Mouse (Mus musculus): ENCODE measurements at regions not wholly inside any gene's neighbourhood (a gene's known extent, or its start where the extent isn't known, plus 50 kb on each side); places are given as distances from the start of the nearest gene placed in this dataset.

DNA sequence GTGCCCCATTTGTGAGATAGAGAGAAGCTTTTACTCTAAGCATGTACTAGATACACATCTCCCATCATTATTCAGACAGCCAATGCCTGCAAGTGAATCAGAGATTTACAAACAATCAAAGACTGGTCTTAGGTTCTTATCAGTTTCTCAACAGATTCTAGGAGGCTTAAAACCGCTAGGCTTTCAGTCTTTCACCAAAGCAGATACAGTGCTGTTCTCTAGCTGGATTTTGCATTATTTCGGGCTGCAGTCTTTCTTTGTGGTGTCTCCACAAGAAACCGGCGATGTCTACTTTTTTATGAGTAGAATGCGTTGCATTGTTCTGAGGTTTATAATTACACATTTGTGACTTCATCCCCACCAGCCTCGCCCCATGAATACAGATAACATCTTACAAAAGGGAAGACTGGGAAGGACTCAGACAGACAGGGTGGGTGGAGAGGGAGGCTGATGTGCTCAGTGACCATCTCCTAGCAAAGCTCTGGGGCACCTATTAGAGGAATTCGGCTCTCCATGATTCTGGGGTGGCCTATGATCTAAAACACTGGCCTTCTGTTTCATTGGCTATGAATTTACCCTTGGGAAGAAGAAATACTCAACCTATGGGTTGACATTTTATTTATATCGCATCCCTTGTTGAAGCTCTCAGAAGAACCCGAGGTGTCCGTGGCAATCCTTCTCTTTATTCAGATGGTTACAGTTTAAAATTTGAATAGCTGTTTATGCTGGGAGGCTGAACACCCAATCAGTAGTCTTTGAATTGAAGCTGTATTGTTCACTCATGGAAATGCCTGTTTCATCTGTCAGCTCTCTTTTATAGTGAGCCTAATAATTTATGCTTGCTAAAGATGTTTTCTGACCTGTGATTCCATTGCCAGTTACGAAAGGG lies 343.8 kb downstream of the Tmem161b start:
- no peaks in the 10 kb centered on the region for H3K27me3 ChIP-seq (ENCODE audit: control insufficient read depth, insufficient read depth, low read length)
- 72% methylated on average over 11 of the region's 11 CpGs for WGBS
- H3K4me2 ChIP-seq (ENCODE audit: low read length) = no peak overlapping the region
- H3K4me1 ChIP-seq (ENCODE audit: control insufficient read depth in 2 of 2, insufficient read depth in 2 of 2, low read length in 2 of 2) = 0 out of 4 replicates have a peak, but pooled peaks cover 0 to 4% of the 10 kb centered on the region in 2 experiments
- H3K36me3 ChIP-seq (ENCODE audit: control insufficient read depth, insufficient read depth, low read length) = no peaks in the 10 kb centered on the region
- ATAC-seq (ENCODE audit: insufficient number of reproducible peaks, insufficient read depth, low FRiP score, low read depth) = no peak
- no peak overlapping the region for H3K9ac ChIP-seq (ENCODE audit: low read length)
- H3K27ac ChIP-seq (replicated peaks in 1 of 2; ENCODE audit: control insufficient read depth in 1 of 2, insufficient read depth in 1 of 2, low read depth in 2 of 2, low read length in 2 of 2) = no peak overlapping the region
- no peak overlapping the region for H3K4me3 ChIP-seq (ENCODE audit: control insufficient read depth in 1 of 2, insufficient read depth in 1 of 2, low read depth in 1 of 2, low read length in 2 of 2)
- no peaks in the 10 kb centered on the region for H3K9me3 ChIP-seq (ENCODE audit: control insufficient read depth, low read length)

DNA sequence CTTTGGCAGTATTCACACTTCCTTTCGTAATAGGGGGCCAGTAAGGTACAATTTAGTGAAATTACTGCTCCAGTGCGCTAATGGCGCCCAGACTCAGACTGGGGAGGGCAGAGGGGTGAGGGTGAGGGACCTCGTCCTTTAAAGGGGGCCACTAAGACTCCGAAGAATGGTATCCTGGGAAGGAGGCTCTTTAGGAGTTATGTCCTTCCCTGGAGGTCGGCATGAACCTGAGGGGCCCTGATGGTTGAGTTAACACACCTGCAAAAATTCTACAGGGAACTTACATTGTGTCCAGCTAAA lies 344.4 kb downstream of the Tmem161b start:
- no peaks in the 10 kb centered on the region for H3K27me3 ChIP-seq (ENCODE audit: control insufficient read depth, insufficient read depth, low read length)
- H3K36me3 ChIP-seq (ENCODE audit: control insufficient read depth, insufficient read depth, low read length) = no peaks in the 10 kb centered on the region
- no peak overlapping the region for H3K4me3 ChIP-seq (ENCODE audit: control insufficient read depth in 1 of 2, insufficient read depth in 1 of 2, low read depth in 1 of 2, low read length in 2 of 2)
- ATAC-seq (ENCODE audit: insufficient number of reproducible peaks, insufficient read depth, low FRiP score, low read depth) = no peak
- no peak overlapping the region for H3K9ac ChIP-seq (ENCODE audit: low read length)
- 0 out of 4 replicates have a peak, but pooled peaks cover 0 to 4% of the 10 kb centered on the region in 2 experiments for H3K4me1 ChIP-seq (ENCODE audit: control insufficient read depth in 2 of 2, insufficient read depth in 2 of 2, low read length in 2 of 2)
- no peak overlapping the region for H3K27ac ChIP-seq (replicated peaks in 1 of 2; ENCODE audit: control insufficient read depth in 1 of 2, insufficient read depth in 1 of 2, low read depth in 2 of 2, low read length in 2 of 2)
- WGBS = 79% methylated on average over 6 of the region's 6 CpGs
- no peaks in the 10 kb centered on the region for H3K9me3 ChIP-seq (ENCODE audit: control insufficient read depth, low read length)
- H3K4me2 ChIP-seq (ENCODE audit: low read length) = no peak overlapping the region

DNA sequence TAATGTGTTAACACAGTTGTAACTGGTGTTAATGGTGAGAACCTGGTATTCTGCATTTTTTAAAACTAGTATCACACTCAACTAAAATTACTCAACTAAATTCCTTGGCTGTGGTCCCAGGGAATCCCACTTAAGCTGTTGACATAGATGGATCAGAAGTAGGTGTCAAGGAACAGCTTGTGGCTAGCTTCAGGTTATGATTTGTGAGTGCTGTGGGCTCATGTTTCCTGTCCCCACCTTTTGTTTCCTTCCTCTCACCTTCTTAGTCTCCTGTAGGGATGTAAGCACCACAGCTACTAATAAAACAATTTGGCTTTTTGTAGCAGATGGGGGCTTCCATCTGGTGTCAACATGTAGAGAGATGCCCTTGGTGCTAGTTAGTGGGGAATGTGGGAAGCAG lies 347.3 kb downstream of the Tmem161b start:
- no peak for ATAC-seq (ENCODE audit: insufficient number of reproducible peaks, insufficient read depth, low FRiP score, low read depth)
- Histone ChIP-seq H3K27ac (replicated peaks in 1 of 2; ENCODE audit: control insufficient read depth in 1 of 2, insufficient read depth in 1 of 2, low read depth in 2 of 2, low read length in 2 of 2) (no peak overlapping the region), H3K4me3 (ENCODE audit: control insufficient read depth in 1 of 2, insufficient read depth in 1 of 2, low read depth in 1 of 2, low read length in 2 of 2) (no peak overlapping the region), H3K4me2 (ENCODE audit: low read length) (no peak overlapping the region), H3K9ac (ENCODE audit: low read length) (no peak overlapping the region), H3K27me3 (ENCODE audit: control insufficient read depth, insufficient read depth, low read length) (no peaks in the 10 kb centered on the region), H3K36me3 (ENCODE audit: control insufficient read depth, insufficient read depth, low read length) (no peaks in the 10 kb centered on the region), H3K9me3 (ENCODE audit: control insufficient read depth, low read length) (no peaks in the 10 kb centered on the region), H3K4me1 (ENCODE audit: control insufficient read depth in 2 of 2, insufficient read depth in 2 of 2, low read length in 2 of 2) (0 out of 4 replicates have a peak, but pooled peaks cover 0 to 4% of the 10 kb centered on the region in 2 experiments)

DNA sequence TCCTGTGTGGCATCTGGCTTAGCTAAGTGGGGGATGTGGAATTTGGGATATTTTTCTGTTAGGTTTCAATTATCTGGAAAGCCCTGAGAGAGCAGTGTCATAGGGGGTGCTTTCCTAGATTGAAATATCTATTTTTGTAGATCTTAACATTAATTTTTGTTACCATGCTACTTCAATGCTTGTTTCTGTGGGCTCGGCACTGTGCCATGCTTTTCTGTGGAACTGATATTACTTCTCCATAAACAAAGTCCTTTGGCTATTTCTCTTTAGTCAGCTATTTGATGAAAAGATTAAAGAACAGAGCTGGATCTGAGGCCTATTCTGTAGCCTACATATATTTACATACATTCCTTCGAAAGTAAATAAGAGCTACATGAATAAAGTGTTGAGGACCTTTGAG lies 348.1 kb downstream of the Tmem161b start:
- H3K4me1 ChIP-seq (ENCODE audit: control insufficient read depth in 2 of 2, insufficient read depth in 2 of 2, low read length in 2 of 2) = 0 out of 4 replicates have a peak, but pooled peaks cover 0 to 4% of the 10 kb centered on the region in 2 experiments
- H3K4me3 ChIP-seq (ENCODE audit: control insufficient read depth in 1 of 2, insufficient read depth in 1 of 2, low read depth in 1 of 2, low read length in 2 of 2) = no peak overlapping the region
- ATAC-seq (ENCODE audit: insufficient number of reproducible peaks, insufficient read depth, low FRiP score, low read depth) = no peak
- WGBS = 83% methylated on average over 2 of the region's 2 CpGs
- no peaks in the 10 kb centered on the region for H3K36me3 ChIP-seq (ENCODE audit: control insufficient read depth, insufficient read depth, low read length)
- no peak overlapping the region for H3K27ac ChIP-seq (replicated peaks in 1 of 2; ENCODE audit: control insufficient read depth in 1 of 2, insufficient read depth in 1 of 2, low read depth in 2 of 2, low read length in 2 of 2)
- H3K9me3 ChIP-seq (ENCODE audit: control insufficient read depth, low read length) = no peaks in the 10 kb centered on the region
- H3K4me2 ChIP-seq (ENCODE audit: low read length) = no peak overlapping the region
- H3K27me3 ChIP-seq (ENCODE audit: control insufficient read depth, insufficient read depth, low read length) = no peaks in the 10 kb centered on the region
- H3K9ac ChIP-seq (ENCODE audit: low read length) = no peak overlapping the region

DNA sequence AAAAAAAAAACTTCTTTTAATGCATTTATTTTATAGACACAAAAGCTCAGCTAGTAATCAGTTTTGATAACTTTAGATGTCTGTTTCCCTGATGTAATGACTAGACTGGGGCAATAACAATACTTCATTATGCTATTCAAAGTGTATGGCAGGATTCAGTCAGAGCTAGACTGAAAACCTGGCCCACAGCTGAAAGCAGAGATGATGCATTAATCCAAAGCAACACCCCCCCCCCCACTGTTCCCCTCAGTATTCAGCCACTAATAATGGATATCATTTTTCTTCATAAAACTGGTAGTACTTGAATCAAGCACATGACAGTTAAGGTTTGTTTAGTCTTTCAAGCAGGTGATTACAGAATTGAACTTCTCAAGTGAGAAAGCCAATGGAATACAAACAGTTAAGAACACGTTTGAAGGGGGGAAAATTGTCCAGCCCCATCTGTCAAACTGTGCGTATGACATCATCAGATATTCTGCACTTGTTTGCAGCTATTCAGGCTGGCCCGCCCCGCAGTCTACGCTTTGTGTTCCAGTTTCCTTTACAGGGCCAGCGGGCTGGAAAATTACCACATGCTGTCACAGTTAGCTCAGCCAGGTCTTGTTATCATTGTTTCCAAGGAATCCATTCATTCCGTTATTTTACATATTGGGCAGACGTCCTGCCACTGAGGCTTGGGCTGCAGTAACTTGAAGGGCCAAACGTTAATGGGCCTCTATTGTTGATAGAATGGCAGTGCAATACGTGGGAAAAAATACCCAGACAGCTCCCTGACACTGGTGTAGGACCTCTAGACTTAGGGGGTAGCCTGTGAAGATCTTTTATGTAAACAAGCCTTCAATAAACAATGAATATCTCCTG lies 349.1 kb downstream of the Tmem161b start:
- no peak overlapping the region for H3K4me2 ChIP-seq (ENCODE audit: low read length)
- H3K4me3 ChIP-seq (ENCODE audit: control insufficient read depth in 1 of 2, insufficient read depth in 1 of 2, low read depth in 1 of 2, low read length in 2 of 2) = no peak overlapping the region
- H3K27ac ChIP-seq (replicated peaks in 1 of 2; ENCODE audit: control insufficient read depth in 1 of 2, insufficient read depth in 1 of 2, low read depth in 2 of 2, low read length in 2 of 2) = no peak overlapping the region
- H3K9me3 ChIP-seq (ENCODE audit: control insufficient read depth, low read length) = no peaks in the 10 kb centered on the region
- H3K9ac ChIP-seq (ENCODE audit: low read length) = no peak overlapping the region
- H3K27me3 ChIP-seq (ENCODE audit: control insufficient read depth, insufficient read depth, low read length) = no peaks in the 10 kb centered on the region
- 35% methylated on average over 10 of the region's 10 CpGs for WGBS
- no peak; the same call in 1 of the 2 replicates for ATAC-seq (ENCODE audit: insufficient number of reproducible peaks, insufficient read depth, low FRiP score, low read depth)
- no peaks in the 10 kb centered on the region for H3K36me3 ChIP-seq (ENCODE audit: control insufficient read depth, insufficient read depth, low read length)
- H3K4me1 ChIP-seq (ENCODE audit: control insufficient read depth in 2 of 2, insufficient read depth in 2 of 2, low read length in 2 of 2) = 0 out of 4 replicates have a peak, but pooled peaks cover 0 to 4% of the 10 kb centered on the region in 2 experiments

DNA sequence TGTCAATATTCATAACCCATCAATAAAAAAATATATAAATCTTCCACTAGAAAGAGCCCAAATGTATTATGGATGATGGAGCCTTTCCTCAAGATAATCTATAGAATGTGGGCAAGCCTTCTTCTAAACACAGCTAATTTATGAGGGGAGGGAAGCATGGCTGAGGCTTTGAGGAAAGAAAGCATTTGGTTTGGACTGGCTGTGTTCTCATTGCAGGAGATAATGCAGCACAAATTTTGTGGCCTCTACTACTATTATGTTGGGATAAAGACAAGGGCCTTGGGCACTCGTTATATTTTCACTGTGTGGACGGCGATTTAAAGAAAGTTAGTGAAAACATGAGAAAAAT lies 349.7 kb downstream of the Tmem161b start:
- Histone ChIP-seq H3K27me3 (ENCODE audit: control insufficient read depth, insufficient read depth, low read length) (no peaks in the 10 kb centered on the region), H3K4me2 (ENCODE audit: low read length) (no peak overlapping the region), H3K9ac (ENCODE audit: low read length) (no peak overlapping the region), H3K36me3 (ENCODE audit: control insufficient read depth, insufficient read depth, low read length) (no peaks in the 10 kb centered on the region), H3K4me1 (ENCODE audit: control insufficient read depth in 2 of 2, insufficient read depth in 2 of 2, low read length in 2 of 2) (0 out of 4 replicates have a peak, but pooled peaks cover 0 to 4% of the 10 kb centered on the region in 2 experiments), H3K9me3 (ENCODE audit: control insufficient read depth, low read length) (no peaks in the 10 kb centered on the region), H3K4me3 (ENCODE audit: control insufficient read depth in 1 of 2, insufficient read depth in 1 of 2, low read depth in 1 of 2, low read length in 2 of 2) (no peak overlapping the region), H3K27ac (replicated peaks in 1 of 2; ENCODE audit: control insufficient read depth in 1 of 2, insufficient read depth in 1 of 2, low read depth in 2 of 2, low read length in 2 of 2) (no peak overlapping the region)
- no peak for ATAC-seq (ENCODE audit: insufficient number of reproducible peaks, insufficient read depth, low FRiP score, low read depth)
- 78% methylated on average over 3 of the region's 3 CpGs for WGBS

DNA sequence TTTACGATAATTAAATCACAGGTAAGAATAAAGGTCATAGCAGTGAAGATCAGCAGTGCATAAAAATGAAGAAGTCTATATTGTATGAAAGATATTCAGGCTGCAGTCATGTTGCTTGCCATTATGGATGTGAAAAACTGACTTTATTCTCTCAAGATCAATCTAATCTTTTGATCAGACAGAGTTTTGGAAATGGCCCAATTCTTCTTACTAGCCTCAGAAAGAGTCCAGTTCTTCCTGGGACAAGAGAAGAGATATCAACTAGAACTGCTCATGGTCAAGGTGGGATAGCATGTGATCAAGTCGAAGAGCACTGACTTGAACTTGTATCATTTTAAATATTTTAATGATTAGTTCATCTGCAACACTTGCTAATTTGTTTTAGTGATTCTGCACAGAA lies 350.1 kb downstream of the Tmem161b start:
- Histone ChIP-seq H3K9ac (ENCODE audit: low read length) (no peak overlapping the region), H3K27ac (replicated peaks in 1 of 2; ENCODE audit: control insufficient read depth in 1 of 2, insufficient read depth in 1 of 2, low read depth in 2 of 2, low read length in 2 of 2) (no peak overlapping the region), H3K4me1 (ENCODE audit: control insufficient read depth in 2 of 2, insufficient read depth in 2 of 2, low read length in 2 of 2) (0 out of 4 replicates have a peak, but pooled peaks cover 0 to 4% of the 10 kb centered on the region in 2 experiments), H3K9me3 (ENCODE audit: control insufficient read depth, low read length) (no peaks in the 10 kb centered on the region), H3K4me3 (ENCODE audit: control insufficient read depth in 1 of 2, insufficient read depth in 1 of 2, low read depth in 1 of 2, low read length in 2 of 2) (no peak overlapping the region), H3K4me2 (ENCODE audit: low read length) (no peak overlapping the region), H3K27me3 (ENCODE audit: control insufficient read depth, insufficient read depth, low read length) (no peaks in the 10 kb centered on the region), H3K36me3 (ENCODE audit: control insufficient read depth, insufficient read depth, low read length) (no peaks in the 10 kb centered on the region)
- WGBS = 82% methylated on average over 2 of the region's 2 CpGs
- no peak for ATAC-seq (ENCODE audit: insufficient number of reproducible peaks, insufficient read depth, low FRiP score, low read depth)

Measured in heart, embryonic 14.5 days (tissue).